Mouse (Mus musculus): ENCODE measurements at regions not wholly inside any gene's neighbourhood (a gene's known extent, or its start where the extent isn't known, plus 50 kb on each side); places are given as distances from the start of the nearest gene placed in this dataset.

DNA sequence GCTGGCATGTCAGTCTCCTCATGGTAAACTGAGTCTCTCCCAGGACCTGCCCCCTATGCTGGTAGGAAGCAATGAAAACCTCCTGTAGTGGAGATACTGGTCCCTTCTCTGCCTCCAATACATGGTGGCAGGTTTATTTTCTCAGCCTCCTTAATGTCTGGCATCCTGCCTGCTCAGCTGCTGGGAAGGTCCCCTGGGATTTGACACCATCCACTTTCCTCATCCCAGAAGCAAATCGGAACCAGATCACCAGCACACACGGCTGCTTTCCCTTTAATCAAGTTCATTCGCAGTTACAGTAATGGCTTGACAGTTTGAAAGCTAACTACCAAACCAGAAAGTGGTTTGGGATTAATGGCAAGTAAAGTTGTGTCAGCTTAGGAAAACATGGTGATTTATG lies 359.0 kb upstream of the Adamts16 start:
- no peaks in the 10 kb centered on the region for H3K27me3 ChIP-seq (ENCODE audit: control insufficient read depth, insufficient read depth, low read length)
- no peak overlapping the region for H3K4me2 ChIP-seq
- H3K9ac ChIP-seq (ENCODE audit: low read depth, low read length), result no peak overlapping the region
- H3K4me1 ChIP-seq (ENCODE audit: control insufficient read depth, insufficient read depth, low read length), result no peaks in the 10 kb centered on the region
- H3K27ac ChIP-seq (ENCODE audit: low read depth, low read length), result no peak overlapping the region
- 47% methylated on average over 3 of the region's 3 CpGs for WGBS (ENCODE audit: insufficient replicate concordance)
- H3K4me3 ChIP-seq (ENCODE audit: low read depth, low read length), result no peak overlapping the region
- ATAC-seq (replicated peaks; ENCODE audit: insufficient number of reproducible peaks, low FRiP score, low TSS enrichment), result no peak
- H3K36me3 ChIP-seq (ENCODE audit: control insufficient read depth, insufficient read depth, low read length), result no peaks in the 10 kb centered on the region
- H3K9me3 ChIP-seq (replicated peaks; ENCODE audit: control insufficient read depth, low read length), result no peaks in the 10 kb centered on the region

DNA sequence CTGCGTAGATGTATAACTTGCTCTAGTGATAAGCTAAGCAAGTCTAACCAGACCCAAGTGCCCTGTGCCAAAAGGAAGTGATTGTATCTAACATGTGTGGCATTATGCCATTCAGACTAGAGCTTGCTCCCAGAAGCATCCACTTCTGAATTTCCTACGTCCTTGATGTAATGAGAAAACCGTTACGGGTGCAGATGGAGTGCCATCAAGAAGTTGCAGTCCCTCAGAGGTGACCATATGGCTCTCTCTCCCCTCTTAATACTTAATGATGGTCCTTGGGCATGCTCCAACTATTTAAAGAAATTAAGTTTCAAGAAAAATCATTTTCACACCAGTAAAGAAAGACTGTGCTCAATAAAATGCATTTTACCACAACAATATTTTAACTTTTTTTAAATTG lies 354.1 kb upstream of the Adamts16 start:
- 81% methylated on average over 4 of the region's 4 CpGs for WGBS (ENCODE audit: insufficient replicate concordance)
- no peak for ATAC-seq (replicated peaks; ENCODE audit: insufficient number of reproducible peaks, low FRiP score, low TSS enrichment)
- Histone ChIP-seq H3K4me1 (ENCODE audit: control insufficient read depth, insufficient read depth, low read length) (no peaks in the 10 kb centered on the region), H3K9ac (ENCODE audit: low read depth, low read length) (no peak overlapping the region), H3K4me3 (ENCODE audit: low read depth, low read length) (no peak overlapping the region), H3K36me3 (ENCODE audit: control insufficient read depth, insufficient read depth, low read length) (no peaks in the 10 kb centered on the region), H3K27me3 (ENCODE audit: control insufficient read depth, insufficient read depth, low read length) (no peaks in the 10 kb centered on the region), H3K9me3 (replicated peaks; ENCODE audit: control insufficient read depth, low read length) (no peaks in the 10 kb centered on the region), H3K27ac (ENCODE audit: low read depth, low read length) (no peak overlapping the region), H3K4me2 (no peak overlapping the region)

DNA sequence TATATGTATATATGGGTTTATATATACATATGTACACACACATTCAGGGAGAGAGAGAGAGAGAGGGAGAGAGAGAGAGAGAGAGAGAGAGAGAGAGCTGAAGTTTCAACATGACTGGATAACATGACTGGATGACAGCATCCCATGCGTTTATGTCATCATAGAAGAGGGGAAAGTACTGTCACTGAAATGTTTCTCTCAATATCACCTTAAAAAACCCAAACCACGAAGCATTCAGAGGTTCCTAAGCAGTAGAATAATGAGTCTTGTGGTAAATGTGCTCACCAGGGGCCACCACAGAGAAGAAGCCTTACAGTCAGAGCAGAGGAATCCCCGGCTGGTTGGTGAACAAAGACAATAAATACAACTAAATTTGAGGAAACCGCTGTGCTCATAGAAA lies 342.9 kb upstream of the Adamts16 start:
- Histone ChIP-seq H3K9ac (ENCODE audit: low read depth, low read length) (no peak overlapping the region), H3K4me1 (ENCODE audit: control insufficient read depth, insufficient read depth, low read length) (no peaks in the 10 kb centered on the region), H3K27ac (ENCODE audit: low read depth, low read length) (no peak overlapping the region), H3K4me3 (ENCODE audit: low read depth, low read length) (no peak overlapping the region), H3K4me2 (no peak overlapping the region), H3K9me3 (replicated peaks; ENCODE audit: control insufficient read depth, low read length) (no peaks in the 10 kb centered on the region), H3K27me3 (ENCODE audit: control insufficient read depth, insufficient read depth, low read length) (no peaks in the 10 kb centered on the region), H3K36me3 (ENCODE audit: control insufficient read depth, insufficient read depth, low read length) (no peaks in the 10 kb centered on the region)
- WGBS (ENCODE audit: insufficient replicate concordance), result 78% methylated on average over 4 of the region's 4 CpGs
- ATAC-seq (replicated peaks; ENCODE audit: insufficient number of reproducible peaks, low FRiP score, low TSS enrichment), result no peak

DNA sequence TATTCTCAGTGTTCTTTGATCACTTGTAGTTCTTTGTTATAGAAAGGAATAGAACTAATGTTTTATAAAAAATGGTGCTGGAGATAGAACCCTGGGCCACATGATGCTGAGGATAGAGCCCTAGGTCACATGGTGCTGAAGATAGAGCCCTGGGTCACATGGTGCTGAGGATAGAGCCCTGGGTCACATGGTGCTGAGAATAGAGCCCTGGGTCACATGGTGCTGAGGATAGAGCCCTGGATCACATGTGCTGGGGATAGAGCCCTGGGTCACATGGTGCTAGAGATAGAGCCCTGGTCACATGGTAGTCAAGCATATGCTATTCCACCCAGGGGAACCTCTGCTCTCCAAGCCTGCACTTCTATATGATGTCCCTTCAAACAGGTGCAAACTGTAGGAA lies 337.5 kb upstream of the Adamts16 start:
- H3K4me1 ChIP-seq (ENCODE audit: control insufficient read depth, insufficient read depth, low read length), result no peaks in the 10 kb centered on the region
- no peak overlapping the region for H3K4me3 ChIP-seq (ENCODE audit: low read depth, low read length)
- H3K27ac ChIP-seq (ENCODE audit: low read depth, low read length), result no peak overlapping the region
- H3K9me3 ChIP-seq (replicated peaks; ENCODE audit: control insufficient read depth, low read length), result no peaks in the 10 kb centered on the region
- H3K4me2 ChIP-seq, result no peak overlapping the region
- no peak for ATAC-seq (replicated peaks; ENCODE audit: insufficient number of reproducible peaks, low FRiP score, low TSS enrichment)
- no peak overlapping the region for H3K9ac ChIP-seq (ENCODE audit: low read depth, low read length)
- no peaks in the 10 kb centered on the region for H3K36me3 ChIP-seq (ENCODE audit: control insufficient read depth, insufficient read depth, low read length)
- H3K27me3 ChIP-seq (ENCODE audit: control insufficient read depth, insufficient read depth, low read length), result no peaks in the 10 kb centered on the region

DNA sequence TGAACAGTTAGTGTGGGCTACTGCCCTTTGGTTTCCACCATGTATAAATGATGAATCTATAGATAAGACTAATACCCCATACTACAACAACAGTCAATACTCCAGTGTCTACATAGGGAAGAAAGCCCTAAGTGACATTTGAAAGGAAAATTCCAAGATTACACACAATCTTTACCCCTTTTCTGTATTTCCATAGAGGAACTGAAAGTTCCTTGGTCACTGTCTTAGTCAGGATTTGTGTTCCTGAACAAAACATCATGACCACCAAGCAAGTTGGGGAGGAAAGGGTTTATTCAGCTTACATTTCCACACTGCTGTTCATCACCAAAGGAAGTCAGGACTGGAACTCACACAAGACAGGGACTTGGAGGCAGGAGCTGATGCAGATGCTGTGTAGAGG lies 332.7 kb upstream of the Adamts16 start:
- no peak overlapping the region for H3K27ac ChIP-seq (ENCODE audit: low read depth, low read length)
- no peaks in the 10 kb centered on the region for H3K27me3 ChIP-seq (ENCODE audit: control insufficient read depth, insufficient read depth, low read length)
- H3K4me2 ChIP-seq, result no peak overlapping the region
- no peaks in the 10 kb centered on the region for H3K36me3 ChIP-seq (ENCODE audit: control insufficient read depth, insufficient read depth, low read length)
- H3K9me3 ChIP-seq (replicated peaks; ENCODE audit: control insufficient read depth, low read length), result no peaks in the 10 kb centered on the region
- no peak overlapping the region for H3K4me3 ChIP-seq (ENCODE audit: low read depth, low read length)
- H3K9ac ChIP-seq (ENCODE audit: low read depth, low read length), result no peak overlapping the region
- no peaks in the 10 kb centered on the region for H3K4me1 ChIP-seq (ENCODE audit: control insufficient read depth, insufficient read depth, low read length)
- ATAC-seq (replicated peaks; ENCODE audit: insufficient number of reproducible peaks, low FRiP score, low TSS enrichment), result no peak

DNA sequence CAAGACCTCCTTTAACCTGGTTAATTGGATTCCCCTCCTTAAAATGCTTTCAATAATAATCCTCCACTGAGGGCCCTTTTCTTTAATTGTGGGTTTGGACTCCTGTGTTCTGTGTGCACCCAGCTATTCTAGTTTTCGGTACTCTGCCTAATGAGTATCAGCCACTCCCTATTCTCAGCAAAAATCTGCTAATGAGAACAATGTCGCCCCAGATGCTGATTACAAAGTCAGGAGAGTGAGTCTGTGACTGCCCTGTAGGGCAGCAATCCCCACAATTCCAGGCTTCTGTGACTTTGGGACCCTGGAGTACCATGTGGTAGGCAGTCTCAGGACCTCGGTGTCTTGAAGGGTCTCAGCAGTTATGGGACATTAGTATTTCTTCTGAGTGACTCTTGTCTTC lies 324.6 kb upstream of the Adamts16 start:
- H3K4me2 ChIP-seq, result no peak overlapping the region
- ATAC-seq (replicated peaks; ENCODE audit: insufficient number of reproducible peaks, low FRiP score, low TSS enrichment), result no peak
- H3K27ac ChIP-seq (ENCODE audit: low read depth, low read length), result no peak overlapping the region
- 62% methylated on average over 3 of the region's 3 CpGs for WGBS (ENCODE audit: insufficient replicate concordance)
- no peaks in the 10 kb centered on the region for H3K9me3 ChIP-seq (replicated peaks; ENCODE audit: control insufficient read depth, low read length)
- H3K36me3 ChIP-seq (ENCODE audit: control insufficient read depth, insufficient read depth, low read length), result no peaks in the 10 kb centered on the region
- H3K27me3 ChIP-seq (ENCODE audit: control insufficient read depth, insufficient read depth, low read length), result no peaks in the 10 kb centered on the region
- H3K9ac ChIP-seq (ENCODE audit: low read depth, low read length), result no peak overlapping the region
- H3K4me3 ChIP-seq (ENCODE audit: low read depth, low read length), result no peak overlapping the region
- no peaks in the 10 kb centered on the region for H3K4me1 ChIP-seq (ENCODE audit: control insufficient read depth, insufficient read depth, low read length)

DNA sequence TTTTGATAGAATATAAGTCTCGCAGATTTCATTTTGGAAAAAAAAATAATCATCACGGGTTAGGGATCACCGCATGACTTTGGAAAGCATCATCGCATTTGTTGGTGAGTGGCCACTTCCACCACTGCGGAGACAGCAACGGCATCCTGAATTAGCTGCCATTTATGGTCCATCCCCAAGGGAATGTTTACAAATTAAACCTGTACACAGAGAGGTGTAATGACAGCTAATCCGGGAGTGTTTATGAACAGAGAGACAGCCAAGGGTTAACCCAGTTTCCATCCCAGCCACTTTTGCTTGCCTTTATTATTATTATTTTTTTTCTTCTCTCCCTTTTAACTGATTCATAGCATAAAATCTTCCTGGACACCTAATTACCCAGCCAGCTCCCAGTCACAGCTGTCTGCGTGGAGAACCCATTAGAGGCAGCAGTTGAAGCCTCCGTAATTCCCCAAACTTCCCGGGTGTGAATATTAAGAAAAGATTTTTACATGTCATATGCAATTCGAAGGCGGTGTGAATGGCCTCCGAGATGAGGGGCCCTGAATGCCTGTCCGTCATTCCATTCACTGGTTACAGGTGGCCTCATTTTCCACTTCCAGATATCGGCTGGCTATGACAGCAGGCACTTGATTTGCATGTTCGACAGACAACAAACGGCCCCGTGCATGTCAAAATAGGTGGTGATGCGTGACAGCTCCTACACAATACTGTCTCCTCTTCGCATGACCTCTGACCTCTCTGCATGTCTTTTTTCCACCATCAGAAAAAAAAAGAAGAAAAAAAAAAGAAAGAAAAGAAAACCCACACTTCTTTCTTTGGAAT lies 323.7 kb upstream of the Adamts16 start:
- ATAC-seq (replicated peaks; ENCODE audit: insufficient number of reproducible peaks, low FRiP score, low TSS enrichment), result no peak
- Histone ChIP-seq H3K4me3 (ENCODE audit: low read depth, low read length) (no peak overlapping the region), H3K27ac (ENCODE audit: low read depth, low read length) (no peak overlapping the region), H3K9me3 (replicated peaks; ENCODE audit: control insufficient read depth, low read length) (no peaks in the 10 kb centered on the region), H3K36me3 (ENCODE audit: control insufficient read depth, insufficient read depth, low read length) (no peaks in the 10 kb centered on the region), H3K27me3 (ENCODE audit: control insufficient read depth, insufficient read depth, low read length) (no peaks in the 10 kb centered on the region), H3K9ac (ENCODE audit: low read depth, low read length) (no peak overlapping the region), H3K4me1 (ENCODE audit: control insufficient read depth, insufficient read depth, low read length) (no peaks in the 10 kb centered on the region), H3K4me2 (no peak overlapping the region)
- WGBS (ENCODE audit: insufficient replicate concordance), result 76% methylated on average over 20 of the region's 20 CpGs

DNA sequence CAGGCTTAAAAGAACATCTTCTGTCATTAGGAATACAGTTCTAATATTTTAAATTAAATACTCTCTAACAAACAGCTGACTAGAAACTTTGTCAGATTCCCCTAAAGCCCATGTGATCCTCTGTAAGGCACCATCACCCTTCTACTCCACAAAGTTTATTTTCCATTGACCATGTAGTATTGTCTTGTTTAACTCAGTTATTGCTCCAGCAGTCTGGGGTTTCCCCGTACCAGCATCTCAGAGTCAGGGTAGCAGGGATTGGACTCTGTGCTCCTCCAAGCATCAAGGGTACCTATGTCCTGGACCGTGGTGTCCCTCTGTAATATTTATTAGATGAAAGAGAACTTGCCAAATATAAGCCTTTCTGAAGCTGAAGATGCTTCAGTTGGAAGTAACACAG lies 322.4 kb upstream of the Adamts16 start:
- Histone ChIP-seq H3K9me3 (replicated peaks; ENCODE audit: control insufficient read depth, low read length) (no peaks in the 10 kb centered on the region), H3K36me3 (ENCODE audit: control insufficient read depth, insufficient read depth, low read length) (no peaks in the 10 kb centered on the region), H3K27me3 (ENCODE audit: control insufficient read depth, insufficient read depth, low read length) (no peaks in the 10 kb centered on the region), H3K4me1 (ENCODE audit: control insufficient read depth, insufficient read depth, low read length) (no peaks in the 10 kb centered on the region), H3K4me2 (no peak overlapping the region), H3K9ac (ENCODE audit: low read depth, low read length) (no peak overlapping the region), H3K4me3 (ENCODE audit: low read depth, low read length) (no peak overlapping the region), H3K27ac (ENCODE audit: low read depth, low read length) (no peak overlapping the region)
- no peak for ATAC-seq (replicated peaks; ENCODE audit: insufficient number of reproducible peaks, low FRiP score, low TSS enrichment)
- 90% methylated on average over 2 of the region's 2 CpGs for WGBS (ENCODE audit: insufficient replicate concordance)

DNA sequence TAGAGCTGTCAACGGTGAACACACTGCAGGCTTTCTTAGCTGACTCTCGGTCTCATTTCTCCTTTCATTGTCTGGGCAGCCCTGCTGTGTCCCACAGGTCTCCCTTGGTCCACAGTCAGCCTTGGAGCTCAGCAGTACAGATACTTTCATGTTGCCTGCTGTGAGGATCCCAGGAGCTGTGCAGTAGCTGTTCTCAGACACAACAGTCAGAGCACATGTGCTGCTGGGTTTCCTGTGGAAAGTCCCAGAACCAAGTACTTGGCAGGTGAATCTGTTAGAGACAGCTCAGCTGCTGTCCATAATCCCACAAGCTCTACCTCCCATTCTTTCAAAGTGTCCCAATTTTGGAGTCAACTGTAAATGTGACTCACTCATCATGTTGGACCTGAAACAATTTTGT lies 321.3 kb upstream of the Adamts16 start:
- Histone ChIP-seq H3K27ac (ENCODE audit: low read depth, low read length) (no peak overlapping the region), H3K36me3 (ENCODE audit: control insufficient read depth, insufficient read depth, low read length) (no peaks in the 10 kb centered on the region), H3K4me2 (no peak overlapping the region), H3K9ac (ENCODE audit: low read depth, low read length) (no peak overlapping the region), H3K27me3 (ENCODE audit: control insufficient read depth, insufficient read depth, low read length) (no peaks in the 10 kb centered on the region), H3K4me1 (ENCODE audit: control insufficient read depth, insufficient read depth, low read length) (no peaks in the 10 kb centered on the region), H3K9me3 (replicated peaks; ENCODE audit: control insufficient read depth, low read length) (no peaks in the 10 kb centered on the region), H3K4me3 (ENCODE audit: low read depth, low read length) (no peak overlapping the region)
- ATAC-seq (replicated peaks; ENCODE audit: insufficient number of reproducible peaks, low FRiP score, low TSS enrichment), result no peak
- WGBS (ENCODE audit: insufficient replicate concordance), result 58% methylated on average over 2 of the region's 2 CpGs
